Mouse (Mus musculus) heart, embryonic 12.5 days (tissue): ENCODE data around the gene AL607142.1. TPM values are rescaled to one million over a fixed set of nuclear protein-coding genes. Genes with fewer than 3 reads are reported as not detected.

Source experiments
- ATAC-seq: fragments of 200-750 bp; cut with Nextera tagmentation; 2 replicates; pipeline ENCODE4 v1.8.0; 2017; ENCODE audit warnings: moderate TSS enrichment, moderate library complexity; ENCODE audit not compliant: insufficient number of reproducible peaks, low FRiP score
- H3K27ac ChIP-seq: fragments of 300-500 bp; sonication (generic); 2 replicates; pipeline ENCODE4 v1.5.1; 2016; ENCODE audit warnings: mild to moderate bottlenecking, moderate library complexity; ENCODE audit not compliant: poor library complexity, severe bottlenecking
- H3K27me3 ChIP-seq: fragments of 300-500 bp; sonication (generic); replicated peaks from 2 replicates; pipeline ENCODE4 v1.6.1; 2016; ENCODE audit warnings: mild to moderate bottlenecking, moderate library complexity
- H3K36me3 ChIP-seq: fragments of 300-500 bp; sonication (generic); 2 replicates; pipeline ENCODE4 v1.6.1; 2016; ENCODE audit warnings: mild to moderate bottlenecking, moderate library complexity
- H3K4me1 ChIP-seq: fragments of 300-500 bp; sonication (generic); replicated peaks from 2 replicates; pipeline ENCODE4 v1.6.1; 2016; ENCODE audit warnings: mild to moderate bottlenecking
- H3K4me2 ChIP-seq: fragments of 300-500 bp; sonication (generic); 2 replicates; pipeline ENCODE4 v1.6.1; 2016; ENCODE audit warnings: mild to moderate bottlenecking, moderate library complexity
- H3K4me3 ChIP-seq: fragments of 300-500 bp; sonication (generic); 2 replicates; pipeline ENCODE4 v1.5.1; 2016; ENCODE audit warnings: mild to moderate bottlenecking
- H3K9ac ChIP-seq: fragments of 300-500 bp; sonication (generic); 2 replicates; pipeline ENCODE4 v1.6.1; 2016; ENCODE audit warnings: mild to moderate bottlenecking, moderate library complexity
- H3K9me3 ChIP-seq: fragments of 300-500 bp; sonication (generic); replicated peaks from 2 replicates; pipeline ENCODE4 v1.6.1; 2016; ENCODE audit warnings: mild to moderate bottlenecking, moderate library complexity
- WGBS: fragments of 180-500 bp; shearing (Covaris S2); methylation state at CpG from one replicate; pipeline ENCODE4 v1.1.7; 2016; 5-methylcytosine and 5-hydroxymethylcytosine counted together
- polyA plus RNA-seq: library from polyadenylated mRNA; unstranded; fragments of >200 nt; fragmentation: Nextera tagmentation; extraction: Ambion mirVana; gene quantifications from 2 replicates; pipeline ENCODE4 v1.2.1, GENCODE M21; 2016

The AL607142.1 gene
- polyA plus RNA-seq, 1 experiment from 2014 or later = not detected

DNA sequence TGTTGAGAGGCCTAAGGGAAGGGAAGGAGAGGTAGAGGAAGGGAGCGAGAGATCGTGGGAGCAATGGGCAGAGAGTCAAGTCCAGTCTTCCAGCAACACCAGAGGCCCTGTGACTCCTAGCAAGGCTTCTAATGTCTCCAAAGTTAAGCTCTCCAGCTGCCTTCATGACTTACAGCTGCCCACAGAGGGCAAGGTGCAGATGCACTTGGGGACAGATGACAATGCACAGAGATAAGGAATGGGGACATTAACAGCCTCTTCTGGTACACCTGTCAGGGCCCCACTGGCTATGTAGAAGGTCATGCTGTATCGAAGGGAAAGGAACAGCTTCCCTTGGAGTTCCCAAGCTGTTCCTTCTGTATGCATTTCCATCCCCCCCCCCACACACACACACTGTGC lies 4.8 kb downstream of the AL607142.1 start:
- ATAC-seq = no peak
- Histone ChIP-seq H3K27ac (peak overlapping the region; percentile 61; the same call in 1 of the 2 replicates), H3K36me3 (no peaks in the 10 kb centered on the region), H3K9me3 (no peaks in the 10 kb centered on the region), H3K27me3 (peaks cover 11% of the 10 kb centered on the region; the same call in 1 of the 2 replicates), H3K4me2 (0 out of 2 replicates have a peak overlapping the region, but pooled peaks have one; percentile 5), H3K4me1 (peaks cover 25% of the 10 kb centered on the region), H3K9ac (no peak overlapping the region), H3K4me3 (no peak overlapping the region)
- 58% methylated on average over 3 of the region's 3 CpGs for WGBS

GRCm38 (mm10) chr4:120071411-120071810 lies 6.6 kb downstream of the AL607142.1 start:
- Histone ChIP-seq H3K4me3 (no peak overlapping the region), H3K4me1 (peaks cover 24% of the 10 kb centered on the region), H3K9me3 (no peaks in the 10 kb centered on the region), H3K27me3 (peaks cover 11% of the 10 kb centered on the region; the same call in 1 of the 2 replicates), H3K36me3 (no peaks in the 10 kb centered on the region), H3K27ac (no peak overlapping the region), H3K9ac (no peak overlapping the region), H3K4me2 (no peak overlapping the region)
- ATAC-seq = no peak
- 66% methylated on average over 3 of the region's 3 CpGs for WGBS

- H3K4me3 ChIP-seq = no peak overlapping the region
- WGBS = 71% methylated on average over 15 of the region's 15 CpGs
- H3K9me3 ChIP-seq = no peaks in the 10 kb centered on the region
- H3K9ac ChIP-seq = no peak overlapping the region
- peaks cover 24% of the 10 kb centered on the region for H3K4me1 ChIP-seq
- no peak overlapping the region for H3K27ac ChIP-seq
- no peak overlapping the region for H3K4me2 ChIP-seq
- H3K36me3 ChIP-seq = no peaks in the 10 kb centered on the region
- ATAC-seq = no peak
- peaks cover 11% of the 10 kb centered on the region; the same call in 1 of the 2 replicates for H3K27me3 ChIP-seq
Observed at GRCm38 (mm10) chr4:120071842-120072507, 7.2 kb downstream of the AL607142.1 start.

- peaks cover 11% of the 10 kb centered on the region; the same call in 1 of the 2 replicates for H3K27me3 ChIP-seq
- H3K4me3 ChIP-seq = no peak overlapping the region
- no peak overlapping the region for H3K27ac ChIP-seq
- no peak overlapping the region for H3K9ac ChIP-seq
- H3K36me3 ChIP-seq = no peaks in the 10 kb centered on the region
- no peak overlapping the region for H3K4me2 ChIP-seq
- no peak for ATAC-seq
- peaks cover 18% of the 10 kb centered on the region for H3K4me1 ChIP-seq
- WGBS = 67% methylated on average over 5 of the region's 5 CpGs
- H3K9me3 ChIP-seq = no peaks in the 10 kb centered on the region
Observed at GRCm38 (mm10) chr4:120074061-120074460, 9.3 kb downstream of the AL607142.1 start.

DNA sequence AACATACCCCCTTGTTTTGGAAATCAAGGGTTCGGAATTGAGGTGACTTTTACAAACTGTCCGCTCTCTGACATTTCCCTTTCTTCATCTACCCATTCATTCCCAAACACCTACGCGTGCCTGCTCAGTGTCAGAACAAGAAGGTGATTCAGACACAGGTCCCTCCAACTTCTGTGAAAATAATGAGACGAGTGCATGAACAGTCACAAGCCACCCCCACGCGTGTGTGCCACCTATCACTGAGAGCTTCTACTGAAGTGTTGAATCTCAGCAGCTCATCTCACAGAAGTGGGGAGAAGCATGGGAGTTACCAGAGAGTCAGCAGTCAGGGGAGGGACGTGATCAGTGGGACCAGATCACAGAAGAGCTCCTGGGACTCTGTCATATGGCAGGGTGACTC lies 12.5 kb downstream of the AL607142.1 start:
- ATAC-seq = no peak
- WGBS = 78% methylated on average over 8 of the region's 8 CpGs
- no peaks in the 10 kb centered on the region for H3K9me3 ChIP-seq

DNA sequence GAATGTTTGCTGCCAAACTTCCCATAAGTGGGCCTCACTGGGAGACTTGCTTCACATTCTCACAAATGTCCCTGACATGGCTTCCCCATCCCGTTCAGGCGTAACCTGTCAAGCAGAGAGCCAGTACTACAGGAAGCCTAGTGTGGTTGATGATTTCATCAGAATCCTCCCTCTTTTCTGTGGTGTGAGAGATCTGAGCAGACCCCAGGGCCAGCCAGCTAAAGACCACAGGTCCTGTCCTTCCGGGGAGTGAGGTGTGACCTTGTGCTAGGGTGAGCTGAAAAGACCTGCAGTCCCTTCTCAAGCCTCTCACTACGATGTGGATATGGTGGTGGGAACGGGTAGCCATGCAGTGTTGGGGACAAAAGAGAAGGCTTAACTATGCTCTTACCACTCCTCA lies 17.7 kb downstream of the AL607142.1 start:
- Histone ChIP-seq H3K4me2 (no peak overlapping the region), H3K27ac (no peak overlapping the region), H3K9me3 (no peaks in the 10 kb centered on the region), H3K4me3 (no peak overlapping the region), H3K4me1 (no peaks in the 10 kb centered on the region), H3K9ac (no peak overlapping the region), H3K36me3 (no peaks in the 10 kb centered on the region), H3K27me3 (no peaks in the 10 kb centered on the region)
- ATAC-seq = no peak
- WGBS = 71% methylated on average over 5 of the region's 5 CpGs

More for the DNA sequence above, 12.5 kb downstream of the AL607142.1 start:
- H3K4me3 ChIP-seq = no peak overlapping the region
- peaks cover 6% of the 10 kb centered on the region; the same call in 1 of the 2 replicates for H3K27me3 ChIP-seq
- H3K9ac ChIP-seq = no peak overlapping the region
- H3K27ac ChIP-seq = no peak overlapping the region
- no peak overlapping the region for H3K4me2 ChIP-seq
- no peaks in the 10 kb centered on the region for H3K36me3 ChIP-seq
- peaks cover 6% of the 10 kb centered on the region for H3K4me1 ChIP-seq

GRCm38 (mm10) chr4:120083700-120084099 lies 18.9 kb downstream of the AL607142.1 start:
- Histone ChIP-seq H3K4me3 (no peak overlapping the region), H3K27ac (no peak overlapping the region), H3K27me3 (no peaks in the 10 kb centered on the region), H3K4me1 (no peaks in the 10 kb centered on the region), H3K36me3 (no peaks in the 10 kb centered on the region), H3K9me3 (no peaks in the 10 kb centered on the region), H3K9ac (no peak overlapping the region), H3K4me2 (no peak overlapping the region)
- 69% methylated on average over 3 of the region's 3 CpGs for WGBS
- no peak for ATAC-seq

DNA sequence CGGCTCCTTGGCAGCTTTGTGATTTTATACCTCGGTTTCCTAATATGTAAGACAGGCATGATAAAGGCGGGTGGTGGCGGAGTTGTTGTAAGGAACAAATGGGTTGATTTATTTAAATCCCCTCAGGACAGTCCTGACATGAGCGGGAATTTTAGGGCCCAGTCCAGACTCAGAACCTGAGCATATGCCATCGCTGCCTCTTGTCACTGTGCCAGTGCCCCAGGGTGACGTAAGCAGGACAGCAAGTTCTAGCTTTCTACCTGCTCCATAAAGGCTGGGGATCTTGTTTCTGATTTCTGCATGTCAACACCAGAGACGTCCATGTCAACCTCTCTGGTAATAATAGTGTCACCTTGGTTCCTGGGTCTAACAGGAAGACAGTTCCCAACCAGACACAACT lies 24.7 kb downstream of the AL607142.1 start:
- H3K27me3 ChIP-seq = 0 out of 2 replicates have a peak, but pooled peaks cover under 1% of the 10 kb centered on the region
- WGBS = 81% methylated on average over 8 of the region's 8 CpGs
- H3K4me2 ChIP-seq = no peak overlapping the region
- no peaks in the 10 kb centered on the region for H3K9me3 ChIP-seq
- no peaks in the 10 kb centered on the region for H3K36me3 ChIP-seq
- no peak for ATAC-seq
- H3K4me1 ChIP-seq = peaks cover 6% of the 10 kb centered on the region
- no peak overlapping the region for H3K27ac ChIP-seq
- no peak overlapping the region for H3K4me3 ChIP-seq
- H3K9ac ChIP-seq = no peak overlapping the region

GRCm38 (mm10) chr4:120091997-120092783 lies 27.4 kb downstream of the AL607142.1 start:
- WGBS = 59% methylated on average over 1 of the region's 1 CpGs
- Histone ChIP-seq H3K4me3 (no peak overlapping the region), H3K9ac (no peak overlapping the region), H3K27ac (no peak overlapping the region), H3K36me3 (no peaks in the 10 kb centered on the region), H3K9me3 (no peaks in the 10 kb centered on the region), H3K4me1 (peaks cover 6% of the 10 kb centered on the region), H3K4me2 (no peak overlapping the region), H3K27me3 (0 out of 2 replicates have a peak, but pooled peaks cover 16% of the 10 kb centered on the region)
- ATAC-seq = no peak

- peaks cover 14% of the 10 kb centered on the region for H3K9me3 ChIP-seq
- no peak overlapping the region for H3K4me3 ChIP-seq
- no peak overlapping the region for H3K27ac ChIP-seq
- ATAC-seq = no peak
- peaks cover 3% of the 10 kb centered on the region; the same call in 1 of the 2 replicates for H3K36me3 ChIP-seq
- H3K4me1 ChIP-seq = no peaks in the 10 kb centered on the region; the same call in 1 of the 2 replicates
- WGBS = 81% methylated on average over 19 of the region's 19 CpGs
- no peak overlapping the region for H3K9ac ChIP-seq
- H3K4me2 ChIP-seq = no peak overlapping the region
- H3K27me3 ChIP-seq = 0 out of 2 replicates have a peak, but pooled peaks cover 16% of the 10 kb centered on the region
Observed at GRCm38 (mm10) chr4:120096935-120097334, 32.1 kb downstream of the AL607142.1 start.

DNA sequence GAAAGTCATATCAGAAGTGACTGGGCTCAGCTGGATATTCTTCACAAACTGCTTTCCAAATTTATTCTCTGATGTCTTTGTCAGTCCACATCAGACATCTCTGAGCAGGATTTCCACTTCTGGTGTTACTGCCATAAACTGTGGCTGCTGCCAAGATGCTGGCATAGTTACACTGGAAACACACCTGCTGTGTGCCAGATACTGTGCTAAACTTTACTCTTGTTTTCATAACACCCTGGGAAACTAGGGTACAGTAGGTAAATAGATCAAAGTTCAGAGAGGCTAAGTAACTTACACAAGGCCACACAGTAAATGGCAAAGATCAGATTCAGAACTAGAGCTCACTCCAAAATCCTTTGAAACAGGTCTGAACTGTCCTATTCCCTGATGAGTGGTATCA lies 36.4 kb downstream of the AL607142.1 start:
- Histone ChIP-seq H3K4me1 (no peaks in the 10 kb centered on the region), H3K9ac (no peak overlapping the region), H3K27ac (no peak overlapping the region), H3K4me3 (no peak overlapping the region), H3K36me3 (peaks cover 3% of the 10 kb centered on the region; the same call in 1 of the 2 replicates), H3K27me3 (0 out of 2 replicates have a peak, but pooled peaks cover under 1% of the 10 kb centered on the region), H3K9me3 (peaks cover 14% of the 10 kb centered on the region), H3K4me2 (no peak overlapping the region)
- ATAC-seq = no peak
